Mouse (Mus musculus): ENCODE data around the gene Farsa.

Farsa gene

DNA sequence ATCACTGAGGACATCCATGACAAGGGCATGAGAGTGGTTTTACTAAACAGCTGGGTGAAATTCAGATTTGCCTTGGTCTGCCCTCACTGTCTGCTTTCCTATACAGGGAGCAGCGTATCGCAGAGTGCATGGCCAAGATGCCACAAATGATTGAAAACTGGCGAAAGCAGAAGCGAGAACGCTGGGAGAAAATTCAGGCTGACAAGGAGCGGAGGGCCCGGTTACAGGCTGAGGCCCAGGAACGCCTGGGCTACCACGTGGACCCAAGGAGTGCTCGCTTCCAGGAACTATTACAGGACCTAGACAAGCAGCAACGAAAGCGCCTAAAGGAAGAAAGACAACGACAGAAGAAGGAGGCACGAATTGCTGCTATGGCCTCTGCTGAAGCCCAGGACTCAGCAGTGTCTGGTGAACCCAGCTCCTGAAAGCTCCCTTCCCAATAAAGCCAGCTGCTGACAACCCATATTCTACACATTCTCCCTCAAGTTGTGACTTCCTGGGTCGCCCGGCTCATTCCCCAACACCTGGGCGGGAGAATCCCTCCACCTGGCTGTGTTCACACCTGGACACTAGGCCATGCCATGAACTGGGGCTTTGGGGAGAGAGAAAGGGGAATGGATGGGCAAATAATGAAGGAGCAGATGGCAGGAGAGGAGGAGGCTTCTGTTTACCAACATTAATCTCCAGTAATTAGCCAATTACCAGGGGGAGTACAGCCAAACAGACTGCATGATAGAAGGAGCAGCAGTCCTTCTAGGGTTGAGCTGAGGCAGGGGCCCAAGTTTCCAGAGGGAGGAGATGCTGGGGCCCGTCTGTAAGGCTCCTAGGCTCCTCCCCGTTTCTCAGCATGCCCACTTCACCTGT is 22.6 kb upstream of the Farsa start:
- CTCF ChIA-PET = no interaction called here

DNA sequence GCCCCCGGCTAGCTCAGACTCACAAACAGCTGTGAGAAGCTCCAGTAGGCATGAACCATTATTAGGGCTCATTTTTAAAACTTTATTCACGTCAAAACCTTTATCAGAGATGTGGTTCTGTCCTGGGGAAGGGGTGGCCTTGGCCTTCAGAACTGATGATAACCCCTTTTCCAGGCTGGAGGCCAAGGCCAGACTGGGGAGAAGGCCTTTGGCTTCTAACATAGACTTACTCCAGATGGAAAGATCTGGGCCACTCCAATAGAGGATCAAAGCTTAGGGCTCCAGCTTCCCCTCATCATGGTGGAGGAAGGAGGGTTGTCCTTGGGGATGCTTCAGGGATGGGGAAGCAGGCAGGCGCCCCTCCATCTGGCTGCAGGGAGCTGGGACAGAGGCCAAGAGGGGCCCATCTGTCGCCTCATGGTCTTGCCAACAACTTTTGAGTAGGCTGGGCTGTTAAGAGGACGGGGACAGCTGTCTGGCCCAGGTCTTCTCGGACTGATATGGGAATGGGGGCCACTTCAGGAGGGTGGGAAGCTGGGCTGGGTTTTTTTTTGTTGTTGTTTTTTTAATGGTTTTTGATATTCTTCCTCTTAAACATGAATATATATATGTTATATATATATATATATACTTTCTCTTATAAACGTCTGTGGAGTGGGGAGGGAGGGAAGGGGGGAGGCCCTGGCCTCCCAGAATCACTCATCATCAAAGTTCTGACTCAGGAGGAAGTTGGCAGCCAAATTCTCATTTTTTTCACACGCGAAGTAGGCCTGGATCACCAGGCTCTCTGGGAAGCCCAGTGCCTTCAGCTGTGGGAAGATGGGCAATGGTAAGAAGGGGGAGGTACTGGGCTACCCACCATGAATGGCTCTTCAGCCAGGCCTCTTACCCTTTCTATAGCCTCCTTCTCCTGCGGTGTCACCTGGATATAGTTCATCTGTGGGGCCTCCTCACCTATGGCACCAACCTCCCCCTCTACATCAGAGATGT is 21.6 kb upstream of the Farsa start:
- CTCF ChIA-PET = interaction anchor here (0.5 kb wide), 1 partner anchor 12 kb away, joined by 4 read pairs; no protein-coding TSS in a partner anchor

DNA sequence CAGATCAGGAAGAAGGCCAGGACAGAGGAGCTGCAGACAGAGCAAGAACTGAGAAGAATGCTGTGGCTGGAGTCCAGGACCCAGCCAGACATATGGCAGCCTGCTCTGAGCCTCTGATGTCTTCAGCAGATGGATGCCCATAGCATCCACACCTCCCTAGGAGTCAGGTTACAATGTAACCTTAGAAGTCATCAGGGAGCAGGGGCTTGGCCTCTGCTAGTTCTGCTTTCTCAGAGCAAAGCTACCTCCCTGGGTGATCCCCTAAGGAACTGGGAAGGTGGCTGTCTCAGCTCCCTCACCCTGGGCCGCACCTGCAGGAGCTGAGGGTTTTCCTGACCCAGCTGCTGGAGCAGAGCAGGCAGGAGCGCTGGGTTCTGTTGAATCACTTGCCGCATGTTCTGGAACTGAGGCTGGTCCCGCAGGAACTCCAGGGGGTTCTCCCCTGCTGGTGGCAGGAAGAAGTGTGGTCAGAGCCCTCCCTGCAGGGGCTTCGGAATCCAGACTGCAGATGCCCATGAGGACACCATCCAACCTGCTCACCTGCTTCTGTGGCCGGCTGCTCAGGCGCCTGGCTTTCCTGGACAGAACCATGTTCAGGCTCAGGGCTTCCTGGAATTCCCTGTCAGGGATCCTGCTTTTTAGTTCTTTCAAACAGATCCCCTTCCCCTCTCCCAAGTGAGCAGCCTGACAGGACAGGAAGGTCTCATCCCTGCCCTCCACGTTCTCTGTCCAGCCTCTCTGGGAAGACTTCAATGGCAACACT is 19.5 kb upstream of the Farsa start:
- CTCF ChIA-PET = interaction anchor here (0.5 kb wide), 1 partner anchor 131 kb away, joined by 4 read pairs; no protein-coding TSS in a partner anchor

DNA sequence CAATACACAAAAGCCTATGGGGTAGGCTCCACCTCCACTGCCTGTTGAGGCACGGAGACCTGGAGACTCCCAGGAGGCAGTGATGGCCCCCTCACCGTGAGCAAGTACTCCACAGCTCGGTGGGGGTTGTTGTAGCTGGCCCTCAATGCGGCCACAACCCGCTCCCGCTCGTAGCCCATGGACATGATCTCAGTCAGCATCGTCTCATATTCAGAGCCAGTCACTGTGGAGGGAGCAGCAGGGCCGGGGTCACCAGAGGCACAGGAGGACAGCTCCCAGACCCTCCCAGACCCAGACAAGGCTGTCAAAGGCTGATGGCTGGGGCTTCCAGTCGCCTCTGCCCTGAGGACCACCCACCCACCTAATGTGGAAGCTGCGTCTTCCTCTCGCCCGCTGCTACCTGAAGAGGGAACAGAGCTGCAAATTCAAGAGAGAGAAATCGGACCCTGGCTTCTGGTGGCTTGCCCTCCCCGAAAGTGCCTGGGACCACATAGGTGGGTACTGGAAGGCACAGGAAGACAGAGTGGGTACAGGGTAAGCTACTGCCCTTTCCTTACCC is 18.8 kb upstream of the Farsa start:
- CTCF ChIA-PET = no interaction called here

DNA sequence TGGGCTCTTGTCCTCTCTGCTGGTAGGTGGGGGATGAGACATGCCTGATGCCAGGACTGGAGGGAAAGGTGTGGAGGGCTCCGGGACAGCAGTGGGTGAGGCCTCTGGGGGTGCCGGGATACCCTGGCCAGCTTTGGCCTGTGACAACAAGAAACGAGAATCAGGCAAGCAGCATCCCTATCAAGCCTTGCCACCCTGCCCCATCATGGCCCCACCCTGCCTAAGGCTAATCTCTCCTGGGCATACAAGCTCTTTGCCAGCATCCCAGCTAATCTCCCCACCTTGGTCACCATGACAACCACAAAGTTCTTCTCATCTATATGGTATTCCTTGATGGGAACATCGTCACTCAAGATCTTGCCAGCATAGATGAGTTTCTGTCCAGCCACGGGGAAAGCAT is 18.3 kb upstream of the Farsa start:
- CTCF ChIA-PET = no interaction called here

DNA sequence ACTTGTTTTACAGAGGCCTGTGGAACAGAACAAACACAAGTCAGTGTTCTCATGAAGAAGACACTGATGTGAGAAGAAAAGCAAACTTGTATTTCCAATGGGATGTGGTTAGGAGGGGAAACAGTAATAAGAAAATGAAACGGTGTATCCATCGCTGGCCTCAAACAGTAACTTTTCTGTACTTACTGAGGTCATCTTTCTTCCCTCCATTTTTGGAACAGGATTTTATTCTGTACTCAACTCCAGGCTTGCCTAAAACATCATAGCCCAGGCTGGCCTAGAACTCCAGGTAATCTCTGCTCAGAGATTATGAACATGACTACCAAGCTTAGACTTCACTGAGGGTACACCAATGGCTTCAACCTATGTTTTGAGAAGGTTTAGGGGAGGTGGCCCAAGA is 17.4 kb upstream of the Farsa start:
- CTCF ChIA-PET = no interaction called here

DNA sequence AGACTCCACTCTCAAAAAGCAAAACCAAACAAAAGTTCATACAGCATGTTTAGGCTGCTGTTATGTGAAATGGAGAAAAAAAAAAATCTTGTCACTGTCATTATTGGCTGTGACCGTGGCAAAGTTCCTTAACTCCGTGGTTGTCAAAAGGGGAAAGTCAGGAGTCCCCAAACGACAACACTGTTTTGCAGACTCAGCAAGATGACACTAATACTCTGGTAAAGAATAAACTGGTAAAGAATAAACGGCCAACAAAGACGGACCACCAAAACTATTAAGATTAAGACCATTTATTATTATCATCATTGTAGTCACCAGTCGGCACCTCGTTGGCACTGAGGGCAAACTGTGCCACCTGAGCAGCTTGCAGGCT is 16.9 kb upstream of the Farsa start:
- CTCF ChIA-PET = no interaction called here

DNA sequence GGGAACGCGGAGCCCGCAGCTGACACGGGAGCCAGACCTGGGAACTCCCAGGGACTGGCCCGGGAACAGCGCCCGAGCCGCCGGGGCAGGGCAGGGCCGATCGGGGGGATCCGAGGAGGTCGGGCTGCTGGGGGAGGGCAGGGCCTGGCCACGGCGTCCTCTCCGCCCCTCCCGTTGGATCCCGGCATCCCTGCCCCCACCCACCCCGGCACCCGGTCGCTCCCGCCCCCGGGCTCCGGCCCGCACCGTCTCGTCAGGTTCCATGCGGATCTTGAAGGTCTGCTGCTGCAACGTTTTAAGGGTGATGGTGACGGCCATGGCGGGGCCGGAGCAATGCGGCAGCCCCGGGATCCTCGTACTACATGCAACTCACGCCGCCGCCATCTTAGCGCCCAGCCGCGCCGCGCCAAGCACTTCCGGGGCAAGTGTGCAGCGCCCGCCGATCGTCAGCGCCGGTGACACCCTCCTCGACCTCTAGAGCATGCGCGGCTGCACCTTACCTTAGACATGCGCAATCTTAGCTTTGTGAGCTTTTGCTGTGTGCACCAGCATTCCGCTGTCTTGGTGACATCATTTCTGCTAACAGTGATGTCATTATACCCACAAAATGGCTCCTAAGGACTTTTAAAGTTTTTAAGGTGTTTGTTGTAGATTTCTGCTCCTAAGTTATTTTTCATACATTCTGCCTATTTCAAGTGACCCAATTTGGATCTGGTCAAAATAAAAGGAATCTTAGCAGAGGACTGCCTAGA is 16.4 kb upstream of the Farsa start, which contains the start of gene Rad23a:
Rad23a (minus strand) TSS at position 418 of the 752 bp plus-strand sequence.
- CTCF ChIA-PET = interaction anchor here (0.9 kb wide), 1 partner anchor 143 kb away, joined by 11 read pairs; no protein-coding TSS in a partner anchor

DNA sequence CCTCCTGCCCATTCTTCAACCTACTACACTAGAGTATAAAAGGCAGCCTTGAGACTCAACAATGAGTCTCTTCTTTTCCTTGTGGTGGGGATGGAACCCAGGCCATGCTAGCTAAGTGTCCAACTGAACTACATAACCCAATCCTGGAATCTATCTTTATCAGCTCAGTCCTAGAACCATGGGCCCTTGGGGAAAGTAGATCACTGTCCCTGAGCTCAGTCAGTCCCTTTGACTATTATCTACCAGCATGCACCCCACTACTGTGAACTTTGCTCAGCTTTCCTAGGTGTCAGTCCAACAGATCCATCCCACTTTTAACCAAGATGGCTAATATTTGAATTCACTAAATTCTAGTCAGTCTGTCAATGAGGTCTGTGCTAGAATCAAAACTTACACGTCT is 15.3 kb upstream of the Farsa start:
- CTCF ChIA-PET = no interaction called here

DNA sequence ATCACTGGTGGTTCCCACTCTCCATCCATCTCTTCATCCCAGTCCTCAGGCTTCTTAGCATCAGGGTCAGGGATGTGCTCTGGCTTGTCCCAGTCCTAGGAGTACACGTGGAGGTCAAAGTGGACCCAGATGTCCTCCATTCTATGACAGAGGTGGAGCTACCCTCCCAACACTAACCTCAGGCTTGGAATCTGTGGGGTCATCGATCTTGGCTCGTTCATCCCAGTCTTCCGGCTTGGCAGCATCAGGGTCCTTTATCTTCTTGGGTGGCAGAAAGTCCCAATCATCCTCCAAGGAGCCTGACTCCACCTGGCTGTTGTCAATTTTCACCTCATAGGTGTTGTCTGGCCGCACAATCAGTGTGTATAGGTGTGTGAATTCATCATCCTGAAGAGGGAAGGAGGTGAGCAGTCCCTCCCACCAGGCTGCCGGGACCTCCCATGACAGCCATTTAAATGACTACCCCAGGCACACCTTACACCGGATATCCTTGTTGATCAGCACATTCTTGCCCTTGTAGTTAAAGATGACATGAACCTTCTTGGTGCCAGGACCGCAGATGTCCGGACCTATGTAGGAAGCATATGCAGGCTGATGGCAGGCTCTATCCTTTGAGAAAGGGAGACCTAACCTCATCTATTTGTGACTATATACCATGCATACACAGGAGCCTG is 12.3 kb upstream of the Farsa start:
- CTCF ChIA-PET = interaction anchor here (0.6 kb wide), 1 partner anchor 11 kb away, joined by 3 read pairs; no protein-coding TSS in a partner anchor

DNA sequence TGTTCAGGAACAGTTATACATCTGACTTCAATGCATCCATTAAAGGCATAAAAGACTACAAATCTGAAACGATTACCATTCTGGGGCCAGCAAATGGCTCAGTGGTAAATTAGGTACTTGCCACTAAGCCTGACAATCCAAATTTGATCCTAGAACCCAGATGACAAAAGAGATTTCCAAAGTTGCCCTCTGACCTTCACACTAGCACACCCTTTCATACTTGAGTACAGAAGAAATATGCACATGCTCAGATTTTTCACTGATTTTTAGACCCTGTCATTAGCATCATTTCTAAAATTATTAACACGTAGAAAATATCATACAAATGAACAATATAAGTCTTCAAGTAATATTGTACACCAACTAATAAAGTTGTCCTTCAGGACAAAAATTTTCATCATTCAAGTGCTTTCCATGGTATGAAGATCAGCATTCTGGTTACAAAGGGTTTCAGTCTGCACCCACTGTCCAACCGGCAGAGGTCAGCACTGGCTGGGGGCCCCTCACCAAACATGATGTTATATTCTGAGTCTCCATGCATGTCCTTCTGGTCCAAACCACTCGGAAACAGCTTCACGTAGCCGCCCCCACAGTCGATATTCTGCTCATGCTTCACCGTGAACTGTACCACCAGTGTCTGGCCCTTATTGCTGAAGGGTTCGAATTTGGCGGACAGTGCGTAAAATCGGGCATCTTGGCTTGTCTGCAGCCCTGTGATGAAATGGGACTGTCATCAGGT is 11.3 kb upstream of the Farsa start:
- CTCF ChIA-PET = interaction anchor here (0.6 kb wide), 1 partner anchor 218 kb away, joined by 3 read pairs; no protein-coding TSS in a partner anchor

DNA sequence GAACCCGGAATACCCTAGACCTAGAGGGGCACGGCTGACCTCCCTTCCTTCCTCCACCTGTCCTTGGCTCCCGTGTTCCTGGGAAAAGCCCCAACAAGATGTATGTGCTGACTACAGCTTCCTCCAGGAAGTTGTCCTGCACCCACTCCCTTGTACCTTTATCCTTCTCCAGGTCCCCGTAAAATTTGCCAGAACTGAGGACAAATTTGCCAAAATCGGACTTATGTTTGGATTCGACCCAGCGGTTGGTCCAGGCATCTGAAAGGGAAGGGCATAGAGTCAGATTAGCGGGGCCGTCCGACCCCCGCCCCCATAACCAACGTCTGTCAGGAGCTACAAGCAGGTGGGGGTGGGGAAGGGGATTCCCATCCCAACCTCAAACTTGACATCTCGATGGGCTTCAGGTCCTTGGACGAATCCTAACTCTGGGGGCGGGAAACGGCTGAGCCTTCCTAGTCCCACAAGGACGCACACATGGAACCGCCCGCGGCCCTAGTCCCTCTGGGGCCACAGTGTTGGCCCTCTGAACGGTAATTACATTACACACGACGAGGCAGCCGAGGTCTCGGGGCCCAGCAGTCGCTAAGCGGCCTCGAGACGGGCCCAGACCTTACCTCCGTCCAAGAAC is 10.6 kb upstream of the Farsa start:
- CTCF ChIA-PET = no interaction called here

DNA sequence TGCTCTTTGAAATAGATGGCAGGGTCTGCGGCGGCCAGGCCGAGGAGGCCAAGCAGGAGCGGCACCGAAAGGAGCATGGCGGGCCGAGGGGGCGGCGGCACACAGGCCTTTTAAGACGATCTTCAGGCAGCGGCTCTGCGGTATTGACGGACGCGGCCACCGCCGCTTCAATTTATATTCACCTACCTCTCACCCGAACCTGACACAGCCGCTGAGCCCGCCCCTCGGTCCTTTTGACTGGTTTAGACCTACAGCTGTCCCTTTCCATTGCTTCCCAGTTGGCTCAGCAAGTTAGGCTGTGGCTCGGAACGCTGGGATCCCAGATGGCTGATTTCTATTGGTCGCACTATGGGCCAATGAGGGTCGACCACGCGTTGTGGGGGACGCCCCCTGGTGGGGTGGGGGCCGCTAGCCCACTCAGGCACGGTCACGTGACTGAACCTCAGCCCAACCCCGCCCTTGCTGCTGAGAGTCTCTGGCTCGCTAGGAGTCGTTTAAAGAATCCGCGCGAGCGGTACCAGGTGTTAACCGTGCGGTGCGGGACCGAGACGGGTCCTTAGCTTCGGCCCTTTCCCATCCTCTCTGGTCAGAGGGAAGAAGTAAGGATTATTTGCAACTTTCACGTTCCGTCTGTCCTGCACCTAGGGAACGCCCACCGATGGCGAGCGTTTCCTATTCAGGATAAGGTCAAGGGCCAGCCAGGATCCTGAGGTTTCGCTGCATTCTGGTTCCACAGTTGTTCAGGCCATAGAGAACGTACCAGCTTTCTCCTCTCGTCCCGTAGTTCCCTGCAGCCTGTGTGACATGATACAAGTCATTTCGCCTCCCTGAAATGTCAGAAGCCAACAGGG is 9.8 kb upstream of the Farsa start, which contains the start of gene Calr:
Calr (minus strand) TSS at position 213 of the 851 bp plus-strand sequence.
- CTCF ChIA-PET = interaction anchor here (0.7 to 2.0 kb wide), 2 partner anchors 25 to 41 kb away, joined by 5 read pairs; partner anchors contain the start of gene Syce2

DNA sequence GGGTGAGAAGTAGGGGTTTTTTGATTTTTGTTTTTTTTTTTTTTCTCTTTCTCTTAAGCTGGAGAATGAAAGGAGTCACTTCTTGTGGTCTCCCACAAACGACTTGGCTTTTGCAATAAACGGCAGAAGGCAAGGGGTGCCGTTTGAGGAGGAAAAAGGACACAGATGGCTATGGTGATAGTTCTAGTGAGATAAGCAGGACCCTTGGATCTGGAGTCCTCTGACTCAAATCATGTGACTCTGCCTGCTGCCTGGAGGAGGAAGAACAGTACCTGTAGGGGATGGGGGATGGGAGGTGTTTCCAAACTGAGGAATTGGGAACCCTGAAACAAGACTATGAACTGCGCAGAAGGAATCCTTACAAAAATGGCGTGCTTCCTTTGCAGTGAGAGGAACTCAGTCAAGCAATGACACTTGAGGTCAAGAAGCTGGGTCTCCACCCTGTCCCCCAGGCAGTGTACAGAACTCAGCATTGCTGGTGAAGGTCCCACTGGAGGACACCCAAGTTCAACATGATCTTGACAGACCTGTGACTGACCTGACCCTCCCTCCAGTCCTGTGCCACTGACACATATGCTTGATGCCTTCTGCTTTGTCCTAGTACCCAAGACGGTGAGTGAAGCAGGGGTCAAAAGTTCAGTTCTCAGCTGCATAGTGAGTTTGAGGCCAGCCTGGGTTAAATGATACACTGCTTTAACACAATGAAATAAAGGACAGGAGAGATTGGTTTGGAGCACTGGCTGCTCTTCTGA is 8.9 kb upstream of the Farsa start:
- CTCF ChIA-PET = interaction anchor here (0.6 to 2.0 kb wide), 4 partner anchors 24 to 191 kb away, joined by 3 to 7 read pairs (median 5); partner anchors contain the start of gene Syce2

DNA sequence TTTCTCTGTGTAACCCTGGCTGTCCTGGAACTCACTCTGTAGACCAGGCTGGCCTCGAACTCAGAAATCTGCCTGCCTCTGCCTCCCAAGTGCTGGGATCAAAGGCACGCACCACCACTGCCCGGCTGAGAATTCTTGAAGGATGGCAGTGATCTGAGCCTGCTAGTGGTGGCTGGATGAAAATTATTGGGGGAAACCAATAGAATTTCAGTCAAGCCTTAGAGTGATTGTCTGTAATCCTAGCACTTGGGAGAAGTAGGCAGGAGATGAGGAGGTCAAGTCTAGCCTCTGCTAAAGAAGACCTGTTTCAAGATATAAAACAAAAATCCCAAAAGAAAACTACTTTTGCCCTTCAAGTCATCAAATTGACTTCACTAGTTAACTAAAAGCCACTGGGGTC is 355 bp upstream of the Farsa start:
- CTCF ChIA-PET = interaction anchor here (0.6 to 0.7 kb wide), 2 partner anchors 14 to 168 kb away, joined by 3 to 5 read pairs; no protein-coding TSS in a partner anchor
